Mouse (Mus musculus) CD8-positive naive resting alpha-beta T cell, adult 2 months (primary cell): ENCODE data around the gene Smoc1.

Experiments
- DNase-seq, 2 experiments: peaks; one replicate each; pipeline ENCODE4 v3.0.0; 2022; ENCODE audit warnings: low read depth in 2 of 2, low spot score in 2 of 2

The Smoc1 gene

GRCm38 (mm10) chr12:81123793-81124192 is 97.2 kb downstream of the Smoc1 start:
- DNase-seq: no peak

- no peak for DNase-seq
Observed at GRCm38 (mm10) chr12:81126842-81127241, 100.2 kb downstream of the Smoc1 start.

- DNase-seq: no peak
Observed at GRCm38 (mm10) chr12:81128693-81129092, 102.1 kb downstream of the Smoc1 start.

- DNase-seq: no peak
Observed at GRCm38 (mm10) chr12:81130692-81131091, 104.1 kb downstream of the Smoc1 start.

GRCm38 (mm10) chr12:81131114-81131513 is 104.5 kb downstream of the Smoc1 start:
- no peak for DNase-seq

GRCm38 (mm10) chr12:81133055-81133665 is 106.6 kb downstream of the Smoc1 start:
- no peak for DNase-seq

- no peak for DNase-seq
Observed at GRCm38 (mm10) chr12:81138217-81138616, 111.6 kb downstream of the Smoc1 start.

- no peak for DNase-seq
Observed at GRCm38 (mm10) chr12:81139463-81139862, 112.9 kb downstream of the Smoc1 start.

- no peak for DNase-seq
Observed at GRCm38 (mm10) chr12:81140594-81141328, 114.2 kb downstream of the Smoc1 start.

- DNase-seq: no peak
Observed at GRCm38 (mm10) chr12:81141329-81141711, 114.7 kb downstream of the Smoc1 start.

- DNase-seq: no peak
Observed at GRCm38 (mm10) chr12:81142231-81142630, 115.6 kb downstream of the Smoc1 start.

GRCm38 (mm10) chr12:81144201-81144600 is 117.6 kb downstream of the Smoc1 start:
- DNase-seq: no peak

- DNase-seq: no peak
Observed at GRCm38 (mm10) chr12:81146417-81147180, 120.0 kb downstream of the Smoc1 start.

- DNase-seq: no peak
Observed at GRCm38 (mm10) chr12:81147956-81148355, 121.3 kb downstream of the Smoc1 start.

GRCm38 (mm10) chr12:81150917-81151316 is 124.3 kb downstream of the Smoc1 start:
- no peak for DNase-seq

- DNase-seq: no peak
Observed at GRCm38 (mm10) chr12:81152082-81152481, 125.5 kb downstream of the Smoc1 start.

GRCm38 (mm10) chr12:81155675-81156074 is 129.1 kb downstream of the Smoc1 start:
- no peak for DNase-seq

- DNase-seq: no peak
Observed at GRCm38 (mm10) chr12:81156841-81157240, 130.2 kb downstream of the Smoc1 start.

- DNase-seq: no peak
Observed at GRCm38 (mm10) chr12:81159947-81160346, 133.3 kb downstream of the Smoc1 start.

- no peak for DNase-seq
Observed at GRCm38 (mm10) chr12:81160425-81160824, 133.8 kb downstream of the Smoc1 start.

GRCm38 (mm10) chr12:81160831-81161230 is 134.2 kb downstream of the Smoc1 start:
- no peak for DNase-seq

GRCm38 (mm10) chr12:81161282-81161681 is 134.7 kb downstream of the Smoc1 start:
- no peak for DNase-seq
